Mouse (Mus musculus) T-cell, adult 66 days (primary cell): ENCODE data around the gene Trim17. TPM values are rescaled to one million over a fixed set of nuclear protein-coding genes. Genes with fewer than 3 reads are reported as not detected.

Experiments
- total RNA-seq, 2 experiments: library from RNA; stranded (reverse); gene quantifications; 3 replicates in 1 of 2; 4 replicates in 1 of 2; pipeline ENCODE4 v1.2.4; 2023

The Trim17 gene
- total RNA-seq = under 1 TPM in 1 of 2 experiments, not detected in 1; 0.41 TPM

DNA sequence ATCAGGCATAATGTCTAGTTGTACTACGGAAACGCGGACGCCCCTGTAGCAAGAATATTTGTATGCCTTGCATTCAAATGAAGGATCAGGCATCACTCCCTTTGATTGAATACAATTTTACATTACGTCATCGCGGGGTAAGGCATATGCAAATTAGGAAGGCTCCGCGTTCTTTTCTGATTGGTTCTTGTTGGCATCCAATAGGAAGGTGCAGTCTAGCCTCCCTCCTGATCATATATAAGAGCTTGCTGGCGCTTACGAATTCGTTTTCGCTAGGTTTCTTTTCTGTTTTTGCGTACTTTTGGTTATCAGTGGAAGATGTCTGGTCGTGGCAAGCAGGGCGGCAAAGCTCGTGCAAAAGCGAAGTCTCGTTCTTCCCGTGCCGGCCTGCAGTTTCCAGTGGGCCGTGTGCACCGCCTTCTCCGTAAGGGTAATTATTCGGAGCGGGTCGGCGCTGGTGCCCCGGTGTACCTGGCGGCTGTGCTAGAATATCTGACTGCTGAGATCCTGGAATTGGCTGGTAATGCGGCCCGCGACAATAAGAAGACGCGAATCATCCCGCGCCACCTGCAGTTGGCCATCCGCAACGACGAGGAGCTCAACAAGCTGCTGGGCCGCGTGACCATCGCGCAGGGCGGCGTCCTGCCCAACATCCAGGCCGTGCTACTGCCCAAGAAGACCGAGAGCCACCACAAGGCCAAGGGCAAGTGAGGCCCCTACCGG, at the start of gene Trim17, which contains the start of gene Hist3h2a:
Gene Trim17, plus strand, starts transcription at position 266 of the 723 bp plus-strand sequence.
Gene Hist3h2a, plus strand, starts transcription at position 266 of the 723 bp plus-strand sequence.

DNA sequence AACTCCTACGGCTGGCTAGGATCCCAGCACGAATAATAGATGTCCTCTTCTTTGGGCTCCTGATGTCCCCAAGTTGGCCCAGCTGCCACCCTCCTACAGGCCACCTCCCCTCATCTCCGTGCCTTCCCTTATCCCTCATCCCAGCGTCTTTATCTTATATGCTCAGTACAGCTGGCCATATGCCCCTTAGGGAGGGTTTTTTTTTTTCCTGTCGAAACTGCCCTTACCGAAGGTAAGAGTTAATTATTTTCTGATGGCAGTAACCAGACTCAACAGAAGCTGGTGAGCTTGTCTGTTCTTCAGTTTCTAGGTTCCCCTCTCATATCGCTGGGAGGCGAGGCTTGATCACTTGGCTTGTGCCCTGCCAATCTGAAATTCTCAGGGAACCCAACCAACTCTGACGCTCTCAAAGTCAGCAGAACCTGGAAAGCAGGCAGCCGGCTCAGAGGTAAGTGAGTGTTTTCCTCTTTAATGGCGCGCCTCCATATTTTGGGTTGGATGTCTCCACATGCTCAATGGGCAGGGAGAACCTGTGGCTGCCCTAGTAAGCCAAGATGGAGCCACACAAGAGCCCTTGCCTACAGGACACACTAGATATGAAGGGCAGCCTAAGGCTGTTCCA, 36.6 kb upstream of the Trim17 start, which contains the start of gene Btnl10:
Gene Btnl10, plus strand, starts transcription at position 164 of the 622 bp plus-strand sequence.

DNA sequence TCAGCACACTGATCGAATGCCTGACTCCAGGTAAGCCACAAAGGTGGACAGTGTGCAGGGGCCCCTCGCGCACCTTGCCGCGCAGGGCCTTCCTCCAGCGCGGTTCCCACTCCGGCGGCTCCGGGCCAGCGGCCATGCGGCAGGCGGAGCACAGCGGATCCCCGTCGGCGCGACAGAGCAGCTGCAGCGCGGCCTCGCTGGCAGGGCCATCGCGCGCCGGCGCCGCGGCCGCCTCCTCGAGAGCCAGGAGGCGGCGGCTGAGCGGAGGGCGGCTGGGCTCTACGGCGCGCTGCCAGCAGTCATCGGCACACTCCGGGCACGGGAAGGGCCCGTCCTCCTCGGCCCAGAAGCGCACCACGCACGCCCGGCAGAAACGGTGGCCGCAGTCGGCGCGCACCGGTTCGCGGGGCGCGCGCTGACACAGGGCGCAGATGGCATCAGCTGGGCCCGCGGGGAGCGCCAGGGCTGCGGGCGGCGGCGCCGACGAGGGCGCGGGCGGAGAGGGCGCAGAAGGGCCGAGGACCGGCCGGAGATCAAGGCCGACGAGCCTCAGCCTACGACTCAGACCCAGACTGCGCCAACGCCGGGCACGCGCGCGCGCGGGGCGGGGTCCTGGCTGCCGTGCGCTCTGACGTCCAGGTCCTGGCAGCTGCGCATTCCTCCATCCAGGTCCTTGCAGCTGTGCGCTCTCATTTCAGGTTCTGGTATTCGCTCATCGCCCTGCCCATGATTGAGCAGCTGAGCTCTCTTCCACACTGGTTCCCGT, 16.0 kb upstream of the Trim17 start, which contains the start of gene Rnf187:
Gene Rnf187, minus strand, starts transcription at position 595 of the 766 bp plus-strand sequence.

DNA sequence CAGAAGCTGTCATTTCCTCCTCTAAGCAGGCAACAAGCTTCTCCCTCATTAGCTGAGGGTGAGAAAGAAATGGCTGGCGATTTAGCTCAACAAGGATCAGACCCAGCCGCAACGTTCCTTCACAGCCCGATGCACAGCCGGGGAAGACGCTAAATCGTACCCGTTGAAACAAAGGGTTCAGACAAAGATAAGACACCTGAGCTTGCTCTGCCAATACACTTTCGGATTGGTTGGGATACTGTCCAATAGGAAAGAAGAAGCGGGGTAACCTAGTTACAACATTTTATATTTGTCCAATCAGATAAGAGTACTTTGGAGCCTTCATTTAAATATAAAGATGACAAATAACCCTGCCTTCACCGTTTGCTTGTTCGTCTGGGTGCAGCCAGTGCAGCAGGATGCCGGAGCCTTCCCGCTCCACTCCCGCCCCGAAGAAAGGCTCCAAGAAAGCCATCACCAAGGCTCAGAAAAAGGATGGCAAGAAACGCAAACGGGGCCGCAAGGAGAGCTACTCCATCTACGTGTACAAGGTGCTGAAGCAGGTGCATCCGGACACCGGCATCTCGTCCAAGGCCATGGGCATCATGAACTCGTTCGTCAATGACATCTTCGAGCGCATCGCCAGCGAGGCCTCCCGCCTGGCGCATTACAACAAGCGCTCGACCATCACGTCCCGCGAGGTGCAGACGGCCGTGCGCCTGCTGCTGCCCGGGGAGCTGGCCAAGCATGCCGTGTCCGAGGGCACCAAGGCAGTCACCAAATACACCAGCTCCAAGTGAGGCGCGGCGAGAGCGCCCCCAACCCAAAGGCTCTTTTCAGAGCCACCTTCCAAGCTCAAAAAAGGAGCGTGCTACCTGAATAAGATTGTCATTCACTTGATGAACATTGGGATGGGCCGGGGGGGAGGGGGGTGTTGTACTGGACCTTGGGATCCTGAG, 5.7 kb upstream of the Trim17 start, which contains the start of gene Hist3h2ba:
Gene Hist3h2ba, plus strand, starts transcription at position 379 of the 938 bp plus-strand sequence.

DNA sequence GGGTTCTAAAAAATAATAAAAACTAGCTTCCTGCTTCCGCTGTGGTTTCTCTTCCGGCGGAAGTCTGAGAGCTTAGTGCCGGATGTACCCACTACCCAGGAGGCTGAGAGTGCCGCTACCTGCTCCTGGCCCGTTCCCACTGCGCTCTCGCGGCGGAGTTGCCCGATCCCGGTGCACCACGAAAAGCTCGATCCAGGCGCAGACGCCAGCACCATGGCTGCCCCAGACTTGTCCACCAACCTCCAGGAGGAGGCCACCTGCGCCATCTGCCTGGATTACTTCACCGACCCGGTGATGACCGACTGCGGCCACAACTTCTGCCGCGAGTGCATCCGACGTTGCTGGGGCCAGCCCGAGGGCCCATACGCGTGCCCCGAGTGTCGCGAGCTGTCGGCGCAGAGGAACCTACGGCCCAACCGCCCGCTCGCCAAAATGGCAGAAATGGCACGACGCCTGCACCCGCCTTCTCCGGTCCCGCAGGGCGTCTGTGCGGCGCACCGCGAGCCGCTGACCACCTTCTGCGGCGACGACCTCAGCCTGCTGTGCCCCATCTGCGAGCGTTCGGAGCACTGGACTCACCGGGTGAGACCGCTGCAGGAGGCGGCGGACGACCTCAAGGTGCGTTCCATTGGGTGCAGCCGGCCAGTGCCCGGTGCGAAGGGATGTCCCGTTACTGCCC, 23.7 kb downstream of the Trim17 start, which contains the start of gene Trim11:
Gene Trim11, plus strand, starts transcription at position 67 of the 679 bp plus-strand sequence.

Other genes with a start within 250 kb of the Trim17 start
- gene Olfr318, start 230.7 kb upstream of the Trim17 start, total RNA-seq = under 1 TPM; 0.50 to 0.64 TPM
- gene Olfr317, start 215.5 kb upstream of the Trim17 start, total RNA-seq = not detected
- not detected for gene Olfr316, start 202.0 kb upstream of the Trim17 start, total RNA-seq
- not detected for gene Olfr315, start 181.5 kb upstream of the Trim17 start, total RNA-seq
- not detected for gene Olfr314, start 171.7 kb upstream of the Trim17 start, total RNA-seq
- not detected for gene Fam183b, start 152.7 kb upstream of the Trim17 start, total RNA-seq
- not detected for gene Olfr313, start 139.7 kb upstream of the Trim17 start, total RNA-seq
- gene Olfr312, start 125.4 kb upstream of the Trim17 start, total RNA-seq = not detected
- gene Olfr311, start 115.4 kb upstream of the Trim17 start, total RNA-seq = not detected
- gene Gm12258, start 107.5 kb upstream of the Trim17 start, total RNA-seq = 10 to 100 TPM in 1 of 2 experiments, 1 to 10 TPM in 1; 7.1 to 15.0 TPM
- gene 2810021J22Rik, start 87.5 kb upstream of the Trim17 start, total RNA-seq = 10 to 100 TPM; 11.0 to 12.4 TPM
- gene Zfp39, start 50.5 kb upstream of the Trim17 start, total RNA-seq = 10 to 100 TPM; 12.1 to 12.3 TPM
- not detected for gene Btnl10, start 36.8 kb upstream of the Trim17 start, total RNA-seq
- 100 to 1,000 TPM; 122 to 136 TPM for gene Rnf187, start 15.8 kb upstream of the Trim17 start, total RNA-seq
- 10 to 100 TPM; 12.9 to 15.2 TPM for gene Hist3h2ba, start 5.8 kb upstream of the Trim17 start, total RNA-seq
- gene Hist3h2a, start within 50 bp of the Trim17 start, total RNA-seq = 10 to 100 TPM; 39.5 to 41.6 TPM
- 10 to 100 TPM; 68.7 to 76.5 TPM for gene Trim11, start 23.4 kb downstream of the Trim17 start, total RNA-seq
- gene Obscn, start 181.7 kb downstream of the Trim17 start, total RNA-seq = under 1 TPM; 0.39 to 0.47 TPM
- 10 to 100 TPM; 39.6 to 41.9 TPM for gene Iba57, start 209.1 kb downstream of the Trim17 start, total RNA-seq
- gene Gjc2, start 228.5 kb downstream of the Trim17 start, total RNA-seq = under 1 TPM in 1 of 2 experiments, not detected in 1; 0.26 TPM
- gene Guk1, start 237.5 kb downstream of the Trim17 start, total RNA-seq = 10 to 100 TPM; 36.9 to 37.2 TPM
- 10 to 100 TPM; 14.9 to 15.2 TPM for gene Mrpl55, start 247.8 kb downstream of the Trim17 start, total RNA-seq